Mouse (Mus musculus) CD8-positive naive resting alpha-beta T cell, adult 2 months (primary cell): Measurements from ENCODE around the gene Slc34a3.

Source experiments
- DNase-seq, 2 experiments: peaks; one replicate each; pipeline ENCODE4 v3.0.0; 2022; ENCODE audit warnings: low read depth in 2 of 2, low spot score in 2 of 2

Gene Slc34a3

GRCm38 (mm10) chr2:25194486-25195171 lies 39.5 kb downstream of the Slc34a3 start:
- DNase-seq, result peak; percentile 31 to 34

- DNase-seq, result no peak
Observed at GRCm38 (mm10) chr2:25194006-25194405, 40.2 kb downstream of the Slc34a3 start.

DNA sequence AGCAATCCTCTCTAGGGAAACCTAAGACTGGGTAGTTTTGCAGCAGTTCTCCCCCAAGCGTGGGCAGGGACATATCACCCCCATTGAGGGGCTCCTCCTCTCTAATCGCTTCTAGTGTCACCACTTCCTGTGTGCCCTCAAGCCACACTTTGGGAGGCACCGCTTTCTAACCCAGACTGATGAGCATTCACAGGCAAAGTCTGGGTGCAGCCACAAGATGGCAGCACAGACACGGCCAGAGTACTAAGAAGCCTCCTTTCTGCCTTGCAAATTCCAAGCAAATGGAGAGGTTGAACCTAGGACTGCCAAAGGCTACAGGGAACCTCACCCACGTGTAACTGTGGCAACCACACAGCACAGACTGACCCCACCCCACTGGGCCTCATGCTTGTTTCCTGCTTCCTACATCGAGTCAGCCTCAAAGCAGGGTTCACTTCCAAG lies 40.8 kb downstream of the Slc34a3 start:
- DNase-seq, result peak; percentile 75 to 87

DNA sequence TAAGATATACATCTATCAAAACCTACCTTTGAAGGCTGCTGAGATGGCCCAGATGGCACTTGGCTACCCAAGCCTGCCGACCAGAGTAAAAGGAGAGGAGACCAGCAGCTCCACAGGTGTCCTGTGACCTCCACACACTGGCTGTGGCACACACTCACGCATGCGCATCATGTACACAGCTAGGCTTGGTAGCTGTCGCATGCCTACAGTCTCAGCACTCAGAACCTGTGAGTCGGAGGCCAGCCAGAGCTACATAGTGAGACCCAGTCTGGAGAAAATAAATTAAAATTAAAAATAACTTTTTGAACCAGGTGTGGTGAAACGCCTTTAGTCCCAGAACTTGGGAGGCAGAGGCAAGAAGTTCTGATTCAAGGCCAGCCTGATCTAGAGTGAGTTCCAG lies 46.3 kb downstream of the Slc34a3 start:
- DNase-seq, result no peak

GRCm38 (mm10) chr2:25186575-25186930 lies 47.6 kb downstream of the Slc34a3 start:
- no peak for DNase-seq

DNA sequence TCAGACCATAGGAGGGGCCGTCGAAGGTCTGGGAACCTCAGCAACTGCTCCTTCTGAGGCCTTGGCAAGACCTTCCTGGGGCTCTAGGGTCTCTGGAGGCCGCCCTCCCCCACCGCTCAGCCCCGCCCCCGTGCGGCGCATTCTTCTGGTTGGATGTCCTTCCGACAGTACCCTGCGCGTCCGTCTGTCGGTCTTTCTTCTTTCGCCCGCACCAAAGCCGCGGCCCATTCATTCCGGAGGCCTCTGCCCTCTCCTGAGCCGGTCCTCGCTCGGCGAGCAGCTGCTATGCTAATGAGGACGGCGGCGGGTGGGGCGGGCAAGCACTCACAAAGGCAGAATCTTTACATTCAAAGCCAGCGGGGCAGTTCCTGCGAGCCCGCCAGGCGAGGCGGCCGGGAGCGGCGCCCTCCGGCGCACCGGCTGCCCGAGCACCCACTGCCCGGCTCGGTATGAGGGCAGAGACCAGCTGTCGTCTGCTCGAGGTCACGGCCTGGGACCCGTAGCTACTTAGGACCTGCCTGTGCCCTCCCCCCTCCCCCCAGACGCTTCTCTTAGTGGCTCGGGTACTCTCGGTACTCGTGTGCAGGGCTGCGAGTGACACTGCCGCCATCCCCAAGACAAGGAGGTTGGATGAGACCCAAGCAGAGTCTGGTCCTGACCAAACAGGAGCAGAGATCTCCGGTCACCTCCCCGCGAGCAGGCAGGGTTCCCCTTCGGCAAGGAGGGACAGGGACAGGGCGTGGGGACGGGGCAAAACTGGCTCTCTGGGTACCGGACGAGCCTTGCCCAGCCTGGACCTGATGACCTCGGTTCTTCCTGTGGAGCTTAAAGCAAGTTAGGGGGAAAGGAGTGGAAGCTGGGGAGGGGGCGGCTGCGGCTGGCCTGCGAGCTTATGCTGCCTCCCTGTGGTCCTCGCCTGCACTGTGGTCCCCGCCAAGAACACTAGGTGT lies 48.3 kb downstream of the Slc34a3 start:
- DNase-seq, result peak in 1 of 2 experiments; percentile 33

- no peak for DNase-seq
Observed at GRCm38 (mm10) chr2:25184496-25184895, 49.7 kb downstream of the Slc34a3 start.

- peak in 1 of 2 experiments; percentile 38 for DNase-seq
Observed at GRCm38 (mm10) chr2:25183336-25183735, 50.8 kb downstream of the Slc34a3 start.

DNA sequence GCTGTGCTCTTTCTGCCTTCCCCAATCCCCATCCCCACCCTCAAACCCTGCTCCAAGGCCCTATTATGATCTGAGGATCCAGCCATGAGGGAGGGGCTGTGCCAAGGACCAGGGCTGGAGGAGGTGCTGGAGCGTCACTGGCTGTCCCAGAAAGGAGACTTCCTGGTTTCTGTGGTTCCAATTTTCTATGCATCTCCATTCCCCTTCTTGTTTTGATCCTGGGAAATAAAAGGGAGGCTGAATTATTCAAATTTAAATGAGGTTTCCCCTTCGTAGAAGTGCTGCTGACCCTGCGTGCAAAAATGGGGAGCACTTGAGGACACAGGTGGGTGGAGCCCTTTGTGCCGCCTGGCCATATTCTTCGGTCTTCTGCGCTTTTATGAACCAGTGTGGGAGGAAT lies 51.5 kb downstream of the Slc34a3 start:
- no peak for DNase-seq

GRCm38 (mm10) chr2:25181891-25182397 lies 52.2 kb downstream of the Slc34a3 start:
- DNase-seq, result no peak

GRCm38 (mm10) chr2:25180973-25181890 lies 52.9 kb downstream of the Slc34a3 start:
- peak; percentile 26 to 51 for DNase-seq

DNA sequence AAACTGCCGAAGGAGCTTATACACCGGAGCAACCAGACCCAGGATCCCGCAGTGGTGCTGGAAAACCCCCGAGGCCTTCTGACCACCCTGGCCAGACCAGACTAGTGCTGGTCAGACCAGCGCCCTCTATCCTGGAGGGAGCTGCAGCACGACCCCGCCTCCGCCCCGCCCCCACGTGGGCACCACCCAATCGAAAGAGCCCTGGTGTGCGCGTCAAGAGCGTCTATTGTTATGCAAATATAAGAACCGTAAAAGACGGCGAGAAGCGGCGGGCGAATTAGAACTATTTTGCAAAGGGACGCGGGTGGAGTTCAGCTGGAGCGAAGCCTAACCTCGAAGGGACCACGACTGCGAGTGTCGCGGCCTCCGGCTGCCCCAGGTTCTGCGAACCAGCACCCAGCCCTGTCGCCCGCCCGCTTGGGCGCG lies 53.7 kb downstream of the Slc34a3 start, which contains the start of gene Nrarp:
Gene Nrarp (plus strand): TSS at position 281 of the 426 bp plus-strand sequence.
- peak; percentile 69 to 74 for DNase-seq

DNA sequence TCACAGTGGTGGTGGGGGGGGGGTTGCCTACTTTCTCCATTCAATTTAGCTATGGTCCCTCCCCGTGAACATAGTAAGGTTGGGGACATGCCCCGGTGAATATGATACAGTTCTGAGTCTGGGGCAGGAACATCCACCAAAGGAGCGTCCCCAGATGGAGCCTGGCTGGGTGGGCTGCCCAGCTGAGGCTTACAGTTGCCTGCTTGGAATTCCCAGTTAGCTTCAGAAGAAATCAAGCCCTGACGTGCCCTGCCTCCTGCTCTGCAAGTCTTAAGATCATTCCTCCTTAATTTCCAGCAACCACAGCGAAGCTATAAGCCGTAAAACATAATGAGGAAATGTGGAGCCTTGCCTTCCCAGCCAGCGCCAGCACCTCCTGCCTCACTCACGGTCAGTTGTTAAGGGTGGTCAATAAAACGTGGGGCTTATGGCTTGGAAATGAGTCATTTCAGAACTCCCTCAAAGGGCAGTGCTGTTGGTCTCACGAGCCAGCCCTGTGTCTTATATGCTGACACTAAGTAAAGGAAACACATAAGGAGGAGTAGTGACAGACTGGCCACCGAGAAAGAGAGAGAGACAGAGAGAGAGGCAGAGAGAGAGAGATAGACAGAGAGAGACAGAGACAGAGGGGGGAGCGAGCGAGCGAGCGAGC lies 54.5 kb downstream of the Slc34a3 start:
- DNase-seq, result no peak
